Mouse (Mus musculus) MEL-GATA-1-ER (cell line): ENCODE data around the gene Tmem88.

Experiments used
- DNase-seq: peaks from one replicate; pipeline ENCODE4 v3.0.0-alpha.2; 2012; ENCODE audit warnings: low read depth; ENCODE audit errors: extremely low read depth

The Tmem88 gene

GRCm38 (mm10) chr11:69382478-69383105 is 15.4 kb downstream of the Tmem88 start:
- no peak for DNase-seq

DNA sequence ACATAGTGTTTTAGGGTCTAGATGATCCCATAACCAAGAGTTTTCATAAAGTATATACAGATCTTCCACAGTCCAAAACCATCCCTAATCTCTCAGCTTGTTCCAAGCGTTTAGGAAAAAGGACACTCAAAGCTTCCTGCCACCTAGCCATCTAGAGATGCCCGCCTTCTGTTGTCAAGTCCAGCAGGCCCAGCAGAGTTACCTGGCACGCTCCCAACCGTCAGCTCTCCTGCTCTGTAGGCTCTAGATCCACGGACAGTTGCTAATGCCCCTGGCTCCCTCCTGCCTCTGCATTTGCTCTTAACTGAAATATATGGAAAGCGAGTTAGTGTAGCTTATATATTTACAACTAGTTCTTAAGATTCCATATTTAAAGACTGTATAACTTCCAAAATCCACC is 16.7 kb downstream of the Tmem88 start:
- no peak for DNase-seq

DNA sequence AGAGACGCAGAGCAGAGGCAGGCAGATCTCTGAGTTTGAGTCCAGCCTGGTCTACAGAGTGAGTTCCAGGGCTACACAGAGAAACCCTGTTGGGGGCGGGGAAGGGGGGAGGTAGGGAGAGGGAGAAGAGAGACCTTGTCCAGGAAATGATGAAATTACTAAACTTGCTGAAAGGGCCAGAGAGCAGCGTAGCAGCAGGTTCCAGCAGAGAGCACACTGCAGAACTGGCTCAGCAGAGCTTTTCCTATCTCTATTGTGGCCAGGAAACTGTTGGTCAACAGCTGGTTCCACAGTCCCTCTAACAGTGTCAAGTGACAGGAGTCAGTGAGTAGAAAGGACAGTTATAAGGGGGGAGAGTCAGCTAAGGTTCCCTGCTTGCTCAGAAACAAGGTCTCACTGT is 18.4 kb downstream of the Tmem88 start:
- DNase-seq: no peak

- DNase-seq: no peak
Observed at GRCm38 (mm10) chr11:69377766-69378165, 20.3 kb downstream of the Tmem88 start.

- DNase-seq: no peak
Observed at GRCm38 (mm10) chr11:69375646-69376045, 22.4 kb downstream of the Tmem88 start.

GRCm38 (mm10) chr11:69373223-69373965 is 24.6 kb downstream of the Tmem88 start:
- DNase-seq: peak; percentile 84

GRCm38 (mm10) chr11:69372780-69373170 is 25.3 kb downstream of the Tmem88 start:
- no peak for DNase-seq

- peak; percentile 85 for DNase-seq
Observed at GRCm38 (mm10) chr11:69372056-69372779, 25.8 kb downstream of the Tmem88 start.

GRCm38 (mm10) chr11:69371601-69372000 is 26.4 kb downstream of the Tmem88 start:
- DNase-seq: no peak

DNA sequence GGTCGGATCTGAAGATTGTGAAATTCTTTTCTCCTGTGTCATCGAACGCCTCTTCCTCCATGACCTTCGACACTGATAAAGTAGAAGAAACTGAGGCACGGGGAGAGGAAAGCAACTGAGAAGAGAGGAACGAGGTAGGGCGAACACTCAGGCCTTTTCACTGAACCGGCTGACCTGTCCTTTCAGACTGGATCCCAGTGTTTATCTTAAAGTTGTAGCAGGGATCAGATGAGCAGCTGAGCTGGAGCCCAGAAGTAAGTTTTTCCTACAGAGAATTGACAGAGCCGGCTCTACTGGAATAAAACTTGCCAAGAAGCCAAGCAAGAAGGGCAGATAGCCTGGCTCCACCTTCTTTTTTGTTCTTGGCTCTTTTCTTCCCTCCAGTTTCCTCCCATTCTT is 27.2 kb downstream of the Tmem88 start:
- no peak for DNase-seq

GRCm38 (mm10) chr11:69369990-69370816 is 27.8 kb downstream of the Tmem88 start:
- DNase-seq: peak; percentile 17

GRCm38 (mm10) chr11:69369215-69369989 is 28.6 kb downstream of the Tmem88 start, which contains the start of gene Chd3:
TSS of gene Chd3 (minus strand) at chr11:69369406.
- DNase-seq: no peak

- DNase-seq: no peak
Observed at GRCm38 (mm10) chr11:69368356-69369214, 29.4 kb downstream of the Tmem88 start.

GRCm38 (mm10) chr11:69367616-69368355 is 30.2 kb downstream of the Tmem88 start:
- no peak for DNase-seq

GRCm38 (mm10) chr11:69366855-69367615 is 31.0 kb downstream of the Tmem88 start:
- DNase-seq: peak; percentile 18

DNA sequence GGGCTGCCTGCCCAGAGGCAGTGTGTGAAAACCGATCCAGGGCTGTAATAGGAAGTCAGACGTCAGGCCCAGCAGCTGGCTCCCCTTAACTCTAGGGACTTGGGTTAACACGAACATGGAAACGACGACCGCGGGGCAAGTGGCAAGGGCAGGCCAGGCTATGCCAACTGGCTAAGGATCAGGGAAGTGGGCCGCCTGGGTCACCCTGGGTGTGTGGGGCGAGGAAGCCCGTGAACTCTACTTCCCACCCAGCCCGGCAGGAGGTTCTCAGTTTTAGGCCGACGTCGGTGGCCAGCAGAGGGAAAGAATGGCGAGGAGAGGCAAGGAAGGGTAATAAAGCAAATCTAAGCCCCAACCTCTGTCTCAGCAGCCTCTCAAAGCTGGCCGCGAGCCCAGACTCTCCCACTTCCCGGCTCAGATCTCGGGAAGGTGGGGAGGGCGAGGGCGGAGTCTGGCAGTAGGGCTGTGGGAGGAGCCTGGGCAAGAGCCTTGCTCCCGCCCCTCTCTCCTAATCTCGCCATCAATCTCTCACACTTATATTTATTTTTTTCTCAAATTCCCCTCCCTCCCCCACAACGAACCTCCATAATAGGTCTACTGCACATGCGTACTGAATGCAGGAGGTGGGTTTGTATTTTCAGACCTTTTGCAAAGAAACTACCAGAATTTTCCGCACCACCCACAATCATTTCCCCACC is 31.7 kb downstream of the Tmem88 start:
- DNase-seq: peak; percentile 89

- DNase-seq: no peak
Observed at GRCm38 (mm10) chr11:69365722-69366121, 32.3 kb downstream of the Tmem88 start.

DNA sequence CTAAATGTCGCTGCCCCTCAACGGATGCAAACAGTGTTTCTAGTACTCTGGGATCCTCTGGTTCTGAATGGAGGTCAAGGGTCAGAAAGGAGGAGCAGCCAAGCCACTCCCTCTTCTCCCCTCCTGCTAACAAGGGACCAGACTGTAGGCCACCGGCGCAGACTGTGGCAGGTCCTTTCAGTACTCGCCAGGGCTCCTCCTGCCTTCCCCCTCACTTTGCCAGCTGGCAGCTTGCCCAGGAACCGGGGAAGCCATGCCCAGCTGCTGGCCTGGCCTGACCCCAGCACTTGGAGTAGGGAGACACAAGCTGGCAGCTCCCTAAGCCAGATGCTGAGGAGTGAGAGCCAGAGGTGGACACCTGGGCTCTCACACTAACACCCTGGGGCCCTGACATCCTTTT is 33.1 kb downstream of the Tmem88 start:
- no peak for DNase-seq
